Mouse (Mus musculus) ES-E14 (cell line): ENCODE data around the gene Scube1.

ENCODE experiments used
- CHD2 ChIP-seq: IDR thresholded peaks from 2 replicates; pipeline ENCODE4 v1.6.1; 2014; ENCODE audit warnings: mild to moderate bottlenecking, low read depth, low read length, inconsistent platforms
- MAFK ChIP-seq: IDR thresholded peaks from 2 replicates; pipeline ENCODE4 v1.6.1; 2014; ENCODE audit warnings: mild to moderate bottlenecking, low read depth, low read length, inconsistent platforms; ENCODE audit not compliant: insufficient read depth

GRCm38 (mm10) chr15:83636759-83637158, 88.1 kb downstream of the Scube1 start:
- TF ChIP-seq CHD2: no peak
- TF ChIP-seq MAFK: no peak
